Mouse (Mus musculus): ENCODE results near the gene Pan2. TPM values are rescaled to one million over a fixed set of nuclear protein-coding genes. Genes with fewer than 3 reads are reported as not detected.

The Pan2 gene
- total and polyA plus RNA-seq, 3 experiments, result 10.6 to 18.5 (median 11.0) TPM

- no peak overlapping the region for H3K9ac ChIP-seq (ENCODE audit: insufficient read depth, low read depth)
- peaks cover 0 to 27% of the 10 kb centered on the region in 2 experiments; a peak in 2 of 4 replicates for H3K4me1 ChIP-seq (ENCODE audit: control insufficient read depth in 1 of 2, insufficient read depth in 2 of 2)
- in situ Hi-C loops (cut with MboI; ENCODE audit: low pct_ligation_motif_present, low pct_unique_long_range_greater_than_20kb, low sequenced_read_pairs) (no loop called here), dilution Hi-C loops (cut with MboI; ENCODE audit: extremely low pct_ligation_motif_present, extremely low pct_unique_long_range_greater_than_20kb, low sequenced_read_pairs) (no loop called here)
- H3K79me2 ChIP-seq (replicated peaks; ENCODE audit: control insufficient read depth, extremely low read depth, insufficient read depth, poor library complexity, severe bottlenecking), result no peaks in the 10 kb centered on the region
- peaks cover 70 to 90% of the 10 kb centered on the region in 2 experiments for H3K36me3 ChIP-seq (replicated peaks in 1 of 2; ENCODE audit: control insufficient read depth in 1 of 2, insufficient read depth in 1 of 2, low read length in 1 of 2)
- no peak for DNase-seq (ENCODE audit: extremely low read depth)
- TF ChIP-seq RAD21 (IDR thresholded peaks at IDR 0.05; ENCODE audit: low read depth, low read length) (no peak), SMC3 (IDR thresholded peaks at IDR 0.05; ENCODE audit: low read depth, low read length) (no peak), E2F4 (IDR thresholded peaks at IDR 0.05; ENCODE audit: insufficient replicate concordance, low read depth, low read length) (no peak), POLR2A (IDR thresholded peaks at IDR 0.05; ENCODE audit: low read depth, low read length) (no peak), ZMIZ1 (IDR thresholded peaks at IDR 0.05; ENCODE audit: low read depth, low read length) (no peak), EP300 (IDR thresholded peaks at IDR 0.05; ENCODE audit: low read length) (no peak), POLR2AphosphoS2 (IDR thresholded peaks at IDR 0.05; ENCODE audit: low read depth, low read length) (no peak), ZC3H11A (IDR thresholded peaks at IDR 0.05; ENCODE audit: low read depth, low read length) (no peak), KAT2A (IDR thresholded peaks at IDR 0.05; ENCODE audit: insufficient replicate concordance, low read length) (no peak), USF1 (IDR thresholded peaks at IDR 0.05; ENCODE audit: low read depth, low read length) (no peak), BHLHE40 (IDR thresholded peaks at IDR 0.05; ENCODE audit: low read depth, low read length) (no peak)
- H3K4me3 ChIP-seq (replicated peaks in 1 of 3; ENCODE audit: low read depth in 2 of 3, low read length in 2 of 3, poor library complexity in 1 of 3), result no peak overlapping the region
- no peaks in the 10 kb centered on the region for H3K27me3 ChIP-seq (replicated peaks)
- H3K27ac ChIP-seq (ENCODE audit: insufficient read depth, low read depth), result no peak overlapping the region
- no peaks in the 10 kb centered on the region for H3K9me3 ChIP-seq (replicated peaks; ENCODE audit: low read length)
- H3K4me2 ChIP-seq (ENCODE audit: insufficient read depth, low read depth, poor library complexity, severe bottlenecking), result no peak overlapping the region
Measured at GRCm38 (mm10) chr10:128282886-128283450, 20.2 kb upstream of the Pan2 start.

- dilution Hi-C loops (cut with MboI; ENCODE audit: extremely low pct_ligation_motif_present, extremely low pct_unique_long_range_greater_than_20kb, low sequenced_read_pairs), result no loop called here
- Histone ChIP-seq H3K27me3 (replicated peaks) (no peaks in the 10 kb centered on the region), H3K36me3 (replicated peaks in 1 of 2; ENCODE audit: control insufficient read depth in 1 of 2, insufficient read depth in 1 of 2, low read length in 1 of 2) (peaks cover 70 to 89% of the 10 kb centered on the region in 2 experiments), H3K9ac (ENCODE audit: insufficient read depth, low read depth) (no peak overlapping the region), H3K4me3 (replicated peaks in 1 of 3; ENCODE audit: low read depth in 2 of 3, low read length in 2 of 3, poor library complexity in 1 of 3) (no peak overlapping the region), H3K79me2 (replicated peaks; ENCODE audit: control insufficient read depth, extremely low read depth, insufficient read depth, poor library complexity, severe bottlenecking) (no peaks in the 10 kb centered on the region), H3K9me3 (replicated peaks; ENCODE audit: low read length) (no peaks in the 10 kb centered on the region), H3K4me1 (ENCODE audit: control insufficient read depth in 1 of 2, insufficient read depth in 2 of 2) (peaks cover 0 to 27% of the 10 kb centered on the region in 2 experiments; a peak in 2 of 4 replicates), H3K27ac (ENCODE audit: insufficient read depth, low read depth) (no peak overlapping the region), H3K4me2 (ENCODE audit: insufficient read depth, low read depth, poor library complexity, severe bottlenecking) (no peak overlapping the region)
- in situ Hi-C loops (cut with MboI; ENCODE audit: low pct_ligation_motif_present, low pct_unique_long_range_greater_than_20kb, low sequenced_read_pairs), result no loop called here
- DNase-seq (ENCODE audit: extremely low read depth), result peak; percentile 66
- TF ChIP-seq NRF1 (IDR thresholded peaks at IDR 0.05; ENCODE audit: low read depth, low read length) (no peak), CTCF (conservative IDR thresholded peaks at IDR 0.05 in 1 of 2, IDR thresholded peaks at IDR 0.05 in 1 of 2; ENCODE audit: low read depth in 2 of 2, low read length in 2 of 2) (peak; percentile 27 to 85; a peak in 2 of 4 replicates), KAT2A (IDR thresholded peaks at IDR 0.05; ENCODE audit: insufficient replicate concordance, low read length) (no peak), RAD21 (IDR thresholded peaks at IDR 0.05; ENCODE audit: low read depth, low read length) (peak; percentile 72), HCFC1 (IDR thresholded peaks at IDR 0.05; ENCODE audit: low read depth, low read length) (no peak), PAX5 (IDR thresholded peaks at IDR 0.05; ENCODE audit: low read length) (no peak), IRF4 (IDR thresholded peaks at IDR 0.05; ENCODE audit: low read depth, low read length) (no peak), E2F4 (IDR thresholded peaks at IDR 0.05; ENCODE audit: insufficient replicate concordance, low read depth, low read length) (no peak), UBTF (IDR thresholded peaks at IDR 0.05; ENCODE audit: low read depth, low read length) (no peak), JUND (conservative IDR thresholded peaks at IDR 0.05; ENCODE audit: low read depth, low read length) (no peak), ZC3H11A (IDR thresholded peaks at IDR 0.05; ENCODE audit: low read depth, low read length) (0 out of 2 replicates have a peak, but pooled peaks have one; percentile 9), JUN (IDR thresholded peaks at IDR 0.05; ENCODE audit: insufficient read depth, low read depth, low read length) (no peak), SMC3 (IDR thresholded peaks at IDR 0.05; ENCODE audit: low read depth, low read length) (peak; percentile 82), POLR2AphosphoS2 (IDR thresholded peaks at IDR 0.05; ENCODE audit: low read depth, low read length) (no peak), ZNF384 (IDR thresholded peaks at IDR 0.05; ENCODE audit: low read depth, low read length) (peak; percentile 83), MYC (IDR thresholded peaks at IDR 0.05; ENCODE audit: low read depth, low read length) (no peak), TBP (conservative IDR thresholded peaks at IDR 0.05; ENCODE audit: low read depth, low read length) (no peak), CHD2 (IDR thresholded peaks at IDR 0.05; ENCODE audit: low read length) (no peak), RCOR1 (conservative IDR thresholded peaks at IDR 0.05; ENCODE audit: low read depth, low read length) (no peak), MAX (IDR thresholded peaks at IDR 0.05; ENCODE audit: low read length) (no peak), ELF1 (IDR thresholded peaks at IDR 0.05; ENCODE audit: low read depth, low read length) (0 out of 2 replicates have a peak, but pooled peaks have one; percentile 27), USF2 (conservative IDR thresholded peaks at IDR 0.05; ENCODE audit: low read depth, low read length) (no peak), SIN3A (IDR thresholded peaks at IDR 0.05; ENCODE audit: low read length) (no peak)
Measured at GRCm38 (mm10) chr10:128283604-128284579, 19.2 kb upstream of the Pan2 start.

All from CH12.LX (cell line).